Mouse (Mus musculus) liver, postnatal 0 days (tissue): ENCODE data around the gene Klc4.

Experiments
- CTCF ChIP-seq: sonication (generic); IDR thresholded peaks from 2 replicates; pipeline ENCODE4 v1.5.1; 2016; ENCODE audit warnings: antibody characterized with exemption, low read depth
- EP300 ChIP-seq: IDR thresholded peaks from 2 replicates; pipeline ENCODE4 v1.6.1; 2016; ENCODE audit warnings: antibody characterized with exemption, low read depth, mild to moderate bottlenecking

- TF ChIP-seq CTCF (no peak), EP300 (no peak)
These were observed 27.4 kb downstream of the Klc4 start for GRCm38 (mm10) chr17:46618394-46618768.
